Mouse (Mus musculus) liver, embryonic 11.5 days (tissue): ENCODE data around the gene Sult6b2. TPM values are rescaled to one million over a fixed set of nuclear protein-coding genes. Genes with fewer than 3 reads are reported as not detected.

Source experiments
- ATAC-seq: fragments of 200-750 bp; cut with Nextera tagmentation; replicated peaks from 2 replicates; pipeline ENCODE4 v1.8.0; 2017; ENCODE audit warnings: moderate number of reproducible peaks, mild to moderate bottlenecking, moderate TSS enrichment, moderate library complexity; ENCODE audit not compliant: low FRiP score
- DNase-seq: peaks from one replicate; pipeline ENCODE4 v3.0.0-alpha.2; 2017; ENCODE audit warnings: low spot score
- H3K27ac ChIP-seq: fragments of 300-500 bp; sonication (generic); 2 replicates; pipeline ENCODE4 v1.5.1; 2014; ENCODE audit warnings: mild to moderate bottlenecking, low read depth, low read length, control low read depth
- H3K27me3 ChIP-seq: fragments of 300-500 bp; sonication (generic); replicated peaks from 2 replicates; pipeline ENCODE4 v1.6.1; 2014; ENCODE audit warnings: low read length, mixed read lengths; ENCODE audit not compliant: control insufficient read depth, insufficient read depth
- H3K36me3 ChIP-seq: fragments of 300-500 bp; sonication (generic); 2 replicates; pipeline ENCODE4 v1.6.1; 2014; ENCODE audit warnings: mild to moderate bottlenecking, low read length, moderate library complexity, mixed read lengths; ENCODE audit not compliant: control insufficient read depth, insufficient read depth
- H3K4me1 ChIP-seq: fragments of 300-500 bp; sonication (generic); replicated peaks from 2 replicates; pipeline ENCODE4 v1.6.1; 2014; ENCODE audit warnings: low read length, mixed read lengths; ENCODE audit not compliant: control insufficient read depth, insufficient read depth
- H3K4me2 ChIP-seq: fragments of 300-500 bp; sonication (generic); 2 replicates; pipeline ENCODE4 v1.6.1; 2014; ENCODE audit warnings: mild to moderate bottlenecking, control low read depth, moderate library complexity
- H3K4me3 ChIP-seq: fragments of 300-500 bp; sonication (generic); 2 replicates; pipeline ENCODE4 v1.5.1; 2014; ENCODE audit warnings: low read depth, low read length, control low read depth
- H3K9ac ChIP-seq: fragments of 300-500 bp; sonication (generic); 2 replicates; pipeline ENCODE4 v1.6.1; 2014; ENCODE audit warnings: low read depth, low read length, control low read depth
- H3K9me3 ChIP-seq: fragments of 300-500 bp; sonication (generic); 2 replicates; pipeline ENCODE4 v1.6.1; 2016; ENCODE audit warnings: low read length, inconsistent platforms, mixed read lengths; ENCODE audit not compliant: control insufficient read depth
- WGBS: fragments of 180-500 bp; shearing (Covaris S2); extraction: QIAGEN DNeasy Blood & Tissue Kit; methylation state at CpG from one replicate; pipeline ENCODE4 v1.1.7; 2014; 5-methylcytosine and 5-hydroxymethylcytosine counted together
- polyA plus RNA-seq: library from polyadenylated mRNA; unstranded; fragments of >200 nt; fragmentation: Nextera tagmentation; extraction: Ambion mirVana; gene quantifications from 2 replicates; pipeline ENCODE4 v1.2.1, GENCODE M21; 2014

The Sult6b2 gene
- polyA plus RNA-seq, 1 experiment from 2014 or later: 0.07 TPM

DNA sequence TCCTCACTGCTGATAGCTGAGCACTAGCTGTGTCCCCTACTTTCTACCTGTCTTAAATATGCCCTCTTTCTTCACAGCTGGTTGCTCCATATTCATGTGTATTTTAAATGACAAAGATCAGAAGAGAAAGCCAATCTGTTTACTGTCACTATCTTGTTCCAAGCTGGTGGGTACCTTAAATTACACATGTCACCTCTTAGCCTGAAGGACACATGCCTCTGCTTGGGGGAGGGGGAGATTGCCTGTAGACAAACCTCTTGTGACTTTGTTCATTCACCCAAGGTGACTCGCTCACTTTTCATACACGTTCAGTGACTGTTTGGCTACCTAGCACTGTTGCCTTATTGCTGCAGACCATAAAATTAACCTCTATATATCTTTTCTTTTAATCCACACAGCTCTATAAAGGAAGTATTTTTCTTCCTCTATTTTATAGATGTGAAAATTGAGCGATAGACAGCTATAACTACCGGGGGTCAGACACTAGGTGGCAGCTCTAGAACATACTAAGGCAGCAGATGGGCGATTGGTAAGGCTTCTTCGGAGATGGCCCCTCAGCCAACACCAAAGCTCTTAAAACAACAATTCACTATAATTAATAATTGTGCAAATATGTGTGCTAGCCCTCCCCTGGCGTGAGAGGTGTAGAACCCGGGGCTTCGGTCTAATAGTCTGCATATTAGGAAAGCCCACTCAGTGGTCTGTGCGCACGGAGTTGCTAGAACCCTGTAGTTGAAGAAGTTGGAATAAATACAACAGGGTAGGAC, 25.1 kb downstream of the Sult6b2 start:
- H3K9me3 ChIP-seq: no peaks in the 10 kb centered on the region
- WGBS: 44% methylated on average over 11 of the region's 11 CpGs
- no peak overlapping the region for H3K9ac ChIP-seq
- peaks cover 16% of the 10 kb centered on the region for H3K4me1 ChIP-seq
- H3K4me3 ChIP-seq: no peak overlapping the region
- ATAC-seq (peak; percentile 48; the same call in 1 of the 2 replicates), DNase-seq (no peak)
- H3K4me2 ChIP-seq: no peak overlapping the region
- H3K27ac ChIP-seq: no peak overlapping the region
- H3K27me3 ChIP-seq: no peaks in the 10 kb centered on the region
- no peaks in the 10 kb centered on the region; the same call in 1 of the 2 replicates for H3K36me3 ChIP-seq

DNA sequence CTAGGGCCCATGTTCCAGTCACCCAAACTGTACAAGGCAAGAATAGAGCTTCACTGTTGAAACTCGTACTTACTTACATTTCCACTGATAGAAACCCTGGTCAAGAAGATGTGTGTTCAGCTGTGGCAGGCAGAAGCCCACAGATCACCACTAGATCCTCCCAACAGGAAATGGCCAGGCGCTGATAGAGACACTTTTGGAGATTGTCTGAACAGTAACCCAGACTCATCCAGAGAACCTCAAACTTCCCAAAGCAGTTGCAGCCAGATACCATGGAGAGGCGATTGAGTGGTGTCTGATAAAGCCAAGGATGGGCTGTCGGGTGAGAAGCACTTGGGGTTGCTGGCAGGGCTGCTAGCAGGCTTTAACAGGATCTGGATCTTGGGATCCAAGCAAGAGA, 27.4 kb downstream of the Sult6b2 start:
- peaks cover 21% of the 10 kb centered on the region for H3K36me3 ChIP-seq
- peak; percentile 65 for ATAC-seq

DNA sequence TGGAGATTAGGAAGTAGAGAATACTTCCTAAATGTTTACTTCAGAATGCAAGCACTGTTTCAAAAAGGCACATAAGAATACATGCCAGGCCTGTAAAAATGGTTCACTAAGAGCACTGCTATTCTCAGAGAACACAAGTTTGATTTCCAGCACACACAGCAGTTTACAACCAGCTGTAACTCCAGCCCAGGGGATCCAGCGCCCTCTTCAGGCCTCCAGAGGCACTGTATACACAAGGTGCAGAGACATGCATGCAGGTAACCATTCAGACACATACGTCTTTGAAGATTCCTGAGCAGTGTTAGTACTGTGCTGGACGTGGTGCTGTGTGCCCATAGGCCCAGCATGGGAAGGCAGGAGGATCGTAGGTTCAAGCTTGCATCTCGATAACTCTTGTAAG, 30.7 kb downstream of the Sult6b2 start:
- no peak overlapping the region for H3K4me3 ChIP-seq
- no peaks in the 10 kb centered on the region for H3K9me3 ChIP-seq
- H3K4me2 ChIP-seq: no peak overlapping the region
- WGBS: 84% methylated on average over 5 of the region's 5 CpGs
- ATAC-seq: no peak
- H3K4me1 ChIP-seq: peaks cover 16% of the 10 kb centered on the region
- DNase-seq: no peak
- peaks cover 30% of the 10 kb centered on the region for H3K36me3 ChIP-seq
- no peaks in the 10 kb centered on the region for H3K27me3 ChIP-seq
- H3K27ac ChIP-seq: no peak overlapping the region
- no peak overlapping the region for H3K9ac ChIP-seq

More for the DNA sequence above, 27.4 kb downstream of the Sult6b2 start:
- WGBS: 24% methylated on average over 4 of the region's 4 CpGs
- no peak overlapping the region for H3K4me3 ChIP-seq
- H3K4me1 ChIP-seq: peaks cover 16% of the 10 kb centered on the region
- no peaks in the 10 kb centered on the region for H3K9me3 ChIP-seq
- no peak overlapping the region for H3K4me2 ChIP-seq
- peak overlapping the region; percentile 68 for H3K27ac ChIP-seq
- no peaks in the 10 kb centered on the region for H3K27me3 ChIP-seq
- no peak overlapping the region for H3K9ac ChIP-seq
- no peak for DNase-seq

DNA sequence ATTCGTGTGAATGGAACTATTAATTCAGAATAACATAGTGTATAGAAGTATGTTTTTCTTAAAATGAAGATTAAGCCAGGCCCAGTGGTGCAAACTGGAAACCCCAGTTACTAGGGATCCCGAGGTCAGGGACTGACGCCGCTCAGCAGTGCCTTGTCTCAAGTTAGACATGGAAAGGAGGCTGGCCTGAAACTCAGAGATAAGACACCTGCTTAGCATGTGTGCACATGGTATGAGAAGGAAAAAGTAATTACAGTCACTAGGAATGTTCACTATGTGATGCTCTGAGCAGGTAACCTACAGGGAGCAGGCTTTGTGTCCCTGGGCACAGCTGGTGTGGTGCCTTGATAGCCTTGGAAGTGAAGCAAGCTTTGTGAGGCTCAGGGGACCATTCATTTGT, 32.7 kb downstream of the Sult6b2 start:
- Histone ChIP-seq H3K4me1 (peaks cover 8% of the 10 kb centered on the region), H3K9ac (no peak overlapping the region), H3K4me3 (no peak overlapping the region), H3K27ac (no peak overlapping the region), H3K4me2 (no peak overlapping the region), H3K9me3 (no peaks in the 10 kb centered on the region), H3K36me3 (peaks cover 42% of the 10 kb centered on the region), H3K27me3 (no peaks in the 10 kb centered on the region)
- WGBS: 67% methylated on average over 4 of the region's 4 CpGs
- no peak for DNase-seq
- peak; percentile 50; the same call in 1 of the 2 replicates for ATAC-seq

DNA sequence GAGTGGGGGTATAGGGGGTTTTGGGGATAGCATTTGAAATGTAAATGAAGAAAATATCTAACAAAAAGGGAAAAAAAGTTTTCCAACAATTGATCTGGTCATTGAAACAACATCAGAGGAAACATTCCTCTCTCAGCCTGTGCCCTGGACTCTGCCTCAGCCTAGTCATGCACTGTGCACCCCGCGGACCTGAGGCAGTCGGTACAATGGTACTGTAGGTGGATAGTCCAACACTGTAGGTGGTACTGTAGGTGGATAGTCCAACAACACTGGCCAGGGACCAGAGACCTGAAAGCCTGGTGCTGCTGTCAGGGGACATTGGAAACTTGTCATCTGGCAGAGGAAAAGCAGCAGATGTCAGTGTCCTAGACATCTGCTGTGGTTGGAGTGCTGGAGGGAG, 34.4 kb downstream of the Sult6b2 start:
- Histone ChIP-seq H3K4me1 (no peaks in the 10 kb centered on the region), H3K27ac (no peak overlapping the region), H3K4me2 (no peak overlapping the region), H3K27me3 (no peaks in the 10 kb centered on the region), H3K9me3 (no peaks in the 10 kb centered on the region), H3K9ac (no peak overlapping the region), H3K4me3 (no peak overlapping the region), H3K36me3 (peaks cover 51% of the 10 kb centered on the region)
- ATAC-seq (no peak; the same call in 1 of the 2 replicates), DNase-seq (no peak)
- 90% methylated on average over 3 of the region's 3 CpGs for WGBS

DNA sequence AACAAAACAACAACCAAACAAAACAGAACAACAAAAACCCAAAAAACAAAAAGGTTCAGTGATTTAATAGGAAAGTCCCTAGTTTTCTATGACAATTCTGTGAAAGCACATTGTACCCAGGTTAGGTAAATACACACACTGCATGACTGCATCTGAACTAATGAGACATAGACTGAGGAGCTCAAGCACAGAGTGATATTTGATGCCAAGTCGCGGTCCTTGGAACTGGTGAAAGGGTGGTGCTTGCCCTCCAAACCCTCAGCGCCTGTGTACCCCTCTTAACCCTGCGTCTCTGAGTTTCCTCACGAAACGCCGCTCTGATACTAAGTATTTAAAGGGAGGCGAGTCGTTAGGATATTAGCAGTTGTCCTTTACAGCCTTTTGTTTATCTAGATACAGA, 37.0 kb downstream of the Sult6b2 start:
- ATAC-seq (no peak), DNase-seq (no peak)
- no peaks in the 10 kb centered on the region for H3K9me3 ChIP-seq
- H3K4me2 ChIP-seq: no peak overlapping the region
- no peaks in the 10 kb centered on the region for H3K27me3 ChIP-seq
- no peaks in the 10 kb centered on the region for H3K4me1 ChIP-seq
- no peak overlapping the region for H3K27ac ChIP-seq
- WGBS: 95% methylated on average over 9 of the region's 9 CpGs
- H3K36me3 ChIP-seq: peaks cover 39% of the 10 kb centered on the region
- H3K4me3 ChIP-seq: no peak overlapping the region
- no peak overlapping the region for H3K9ac ChIP-seq

DNA sequence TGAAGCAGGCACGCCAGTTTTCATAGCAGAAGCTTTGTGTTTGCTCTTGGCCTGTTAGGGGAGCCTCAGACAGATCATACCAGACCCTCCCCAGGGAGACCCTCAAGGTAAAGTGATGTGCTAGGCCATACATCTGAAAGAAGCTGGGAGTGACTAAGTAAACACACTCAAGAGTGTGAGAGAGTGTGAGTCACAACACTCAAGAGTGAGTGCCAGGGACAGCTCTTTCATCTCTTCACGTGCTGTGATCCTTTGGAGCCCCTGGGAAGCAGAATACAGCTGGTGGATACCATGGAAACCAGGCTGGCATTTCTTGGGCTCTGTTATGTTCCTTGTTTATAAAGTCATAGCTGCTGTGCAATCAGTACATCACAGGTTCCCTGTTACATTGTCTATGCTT, 39.4 kb downstream of the Sult6b2 start:
- DNase-seq: no peak
- no peak overlapping the region for H3K27ac ChIP-seq
- H3K4me2 ChIP-seq: no peak overlapping the region
- ATAC-seq: no peak
- WGBS: 83% methylated on average over 2 of the region's 2 CpGs
- H3K9me3 ChIP-seq: no peaks in the 10 kb centered on the region
- no peaks in the 10 kb centered on the region for H3K27me3 ChIP-seq
- no peaks in the 10 kb centered on the region for H3K4me1 ChIP-seq
- peaks cover 32% of the 10 kb centered on the region for H3K36me3 ChIP-seq
- H3K9ac ChIP-seq: no peak overlapping the region
- H3K4me3 ChIP-seq: no peak overlapping the region

DNA sequence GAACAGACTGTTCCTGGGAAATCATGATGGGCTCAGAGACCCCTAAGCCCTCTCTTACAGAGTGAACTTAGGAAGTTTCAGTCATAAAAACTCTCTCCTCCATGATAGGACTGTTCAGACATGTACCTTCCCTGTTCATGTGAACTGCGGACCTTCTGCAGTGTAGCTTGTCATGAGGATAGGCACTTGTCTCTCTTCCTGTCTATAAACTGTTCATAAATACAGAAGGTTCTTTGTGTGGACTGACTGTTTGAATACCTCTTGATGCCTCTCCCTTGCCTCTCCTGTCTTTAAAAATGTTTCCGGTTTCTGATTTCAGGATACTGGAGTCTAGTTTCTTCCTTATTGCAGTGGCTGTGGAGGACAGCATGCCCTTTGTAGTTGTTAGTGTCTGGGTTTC, 44.7 kb downstream of the Sult6b2 start:
- H3K4me2 ChIP-seq: no peak overlapping the region
- no peak overlapping the region for H3K4me3 ChIP-seq
- peaks cover 10% of the 10 kb centered on the region for H3K4me1 ChIP-seq
- no peak overlapping the region for H3K27ac ChIP-seq
- 87% methylated on average over 2 of the region's 2 CpGs for WGBS
- peaks cover 15% of the 10 kb centered on the region for H3K36me3 ChIP-seq
- DNase-seq (no peak), ATAC-seq (no peak)
- H3K9ac ChIP-seq: no peak overlapping the region
- no peaks in the 10 kb centered on the region for H3K9me3 ChIP-seq
- H3K27me3 ChIP-seq: no peaks in the 10 kb centered on the region

DNA sequence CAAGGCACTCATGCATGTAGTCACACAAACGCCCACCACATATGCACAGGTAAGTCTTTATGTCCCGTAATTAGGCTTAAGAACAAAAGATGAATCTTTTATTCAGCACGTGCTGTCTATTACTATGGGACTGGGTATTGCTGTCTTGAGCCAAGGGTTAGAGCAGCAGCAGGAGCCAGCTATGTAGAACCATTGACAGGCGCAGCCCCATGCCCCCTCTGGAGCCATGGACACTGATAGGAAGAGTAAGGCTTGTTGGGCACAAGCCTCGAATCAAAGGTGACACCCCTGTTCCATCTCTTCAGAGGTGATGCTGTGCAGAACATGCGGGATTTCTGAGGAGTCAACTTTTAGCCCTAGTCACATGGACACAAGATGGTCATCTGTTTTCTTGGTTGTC, 45.7 kb downstream of the Sult6b2 start:
- no peak for ATAC-seq
- H3K9me3 ChIP-seq: no peaks in the 10 kb centered on the region
- H3K4me2 ChIP-seq: peak overlapping the region; percentile 71
- H3K27ac ChIP-seq: no peak overlapping the region
- H3K27me3 ChIP-seq: no peaks in the 10 kb centered on the region
- DNase-seq: no peak
- H3K36me3 ChIP-seq: peaks cover 12% of the 10 kb centered on the region
- peaks cover 13% of the 10 kb centered on the region for H3K4me1 ChIP-seq
- WGBS: 93% methylated on average over 6 of the region's 6 CpGs
- peak overlapping the region; percentile 81 for H3K4me3 ChIP-seq
- no peak overlapping the region for H3K9ac ChIP-seq
